Mouse (Mus musculus) thymus, adult 2 months (tissue): ENCODE data around the gene Sap30bp.

Source experiments
- CTCF ChIP-seq: fragments of 200-500 bp; IDR thresholded peaks from 2 replicates; pipeline ENCODE4 v1.5.1; 2012; ENCODE audit warnings: mild to moderate bottlenecking, control low read depth, low read length, moderate library complexity, borderline replicate concordance; ENCODE audit not compliant: control insufficient read depth, poor library complexity, insufficient read depth; ENCODE audit errors: extremely low read depth
- POLR2A ChIP-seq: fragments of 200-500 bp; IDR thresholded peaks from 2 replicates; pipeline ENCODE4 v1.6.1; 2012; ENCODE audit warnings: mild to moderate bottlenecking, low read length, control low read depth, moderate library complexity; ENCODE audit not compliant: control insufficient read depth, poor library complexity, insufficient read depth; ENCODE audit errors: extremely low read depth

DNA sequence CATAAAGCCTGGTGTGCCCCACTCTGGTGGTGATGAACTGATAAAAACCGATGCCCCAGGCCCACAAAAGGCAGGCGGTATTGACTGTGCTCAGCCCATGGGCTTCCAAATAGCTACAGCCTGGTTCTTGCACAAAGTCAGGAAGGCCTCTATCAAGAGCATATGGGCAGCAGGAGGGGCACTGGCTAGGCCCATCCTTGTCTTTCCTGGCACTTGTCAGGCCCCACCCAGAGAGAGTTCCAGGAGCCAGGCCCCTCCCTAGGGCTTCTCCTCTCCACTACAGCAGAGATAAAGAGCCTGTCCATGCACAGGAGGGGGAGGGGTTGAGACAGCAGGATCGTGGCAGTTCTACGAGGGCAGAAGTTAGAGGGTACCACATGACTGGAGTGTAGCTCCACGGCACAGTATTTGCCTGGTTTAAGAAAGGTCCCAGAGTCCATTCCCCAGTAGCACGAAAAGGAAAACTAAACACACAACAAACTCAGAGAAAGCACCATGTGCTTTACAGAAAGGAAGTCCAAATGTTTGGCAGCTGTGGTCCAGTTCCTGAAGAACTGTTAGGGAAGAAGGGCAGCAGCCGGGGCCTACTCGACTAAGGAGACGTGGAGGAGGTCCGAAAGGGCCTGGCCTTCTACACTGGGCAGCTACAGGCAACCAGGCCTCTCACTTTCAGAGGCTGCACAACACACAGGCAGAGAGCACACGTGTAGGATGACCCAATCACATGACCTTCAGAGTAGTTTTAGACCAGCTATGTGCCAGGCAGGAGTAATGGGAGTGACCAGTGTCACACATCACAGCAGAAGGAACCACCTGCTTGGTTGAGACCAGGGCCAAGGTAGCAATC, 29.5 kb upstream of the Sap30bp start:
- TF ChIP-seq POLR2A (no peak), CTCF (no peak)
